Mouse (Mus musculus) kidney, adult 8-10 months (tissue): Measurements from ENCODE around the gene Cish.
"Not testable (repeated sequence)": the region's sequence is repeated elsewhere in the genome, so short reads cannot be mapped to it uniquely, and the experiment has no call there.

ENCODE experiments used
- DNase-seq, 2 experiments: peaks; one replicate each; pipeline ENCODE4 v3.0.0; 2022

Gene Cish

DNA sequence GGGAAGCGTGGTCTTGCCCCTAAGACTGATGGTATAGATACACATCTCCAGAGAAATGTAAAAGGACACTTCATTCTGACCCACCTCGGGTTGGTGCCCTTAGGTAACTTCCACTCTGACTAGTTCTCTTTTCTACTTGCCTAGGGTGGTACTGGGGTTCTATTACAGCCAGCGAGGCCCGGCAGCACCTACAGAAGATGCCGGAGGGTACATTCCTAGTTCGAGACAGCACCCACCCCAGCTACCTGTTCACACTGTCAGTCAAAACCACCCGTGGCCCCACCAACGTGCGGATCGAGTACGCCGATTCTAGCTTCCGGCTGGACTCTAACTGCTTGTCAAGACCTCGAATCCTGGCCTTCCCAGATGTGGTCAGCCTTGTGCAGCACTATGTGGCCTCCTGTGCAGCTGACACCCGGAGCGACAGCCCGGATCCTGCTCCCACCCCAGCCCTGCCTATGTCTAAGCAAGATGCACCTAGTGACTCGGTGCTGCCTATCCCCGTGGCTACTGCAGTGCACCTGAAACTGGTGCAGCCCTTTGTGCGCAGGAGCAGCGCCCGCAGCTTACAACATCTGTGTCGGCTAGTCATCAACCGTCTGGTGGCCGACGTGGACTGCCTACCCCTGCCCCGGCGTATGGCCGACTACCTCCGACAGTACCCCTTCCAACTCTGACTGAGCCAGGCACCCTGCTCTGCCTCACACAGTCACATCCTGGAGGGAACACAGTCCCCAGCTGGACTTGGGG, 4.6 kb downstream of the Cish start:
- DNase-seq, result no peak

DNA sequence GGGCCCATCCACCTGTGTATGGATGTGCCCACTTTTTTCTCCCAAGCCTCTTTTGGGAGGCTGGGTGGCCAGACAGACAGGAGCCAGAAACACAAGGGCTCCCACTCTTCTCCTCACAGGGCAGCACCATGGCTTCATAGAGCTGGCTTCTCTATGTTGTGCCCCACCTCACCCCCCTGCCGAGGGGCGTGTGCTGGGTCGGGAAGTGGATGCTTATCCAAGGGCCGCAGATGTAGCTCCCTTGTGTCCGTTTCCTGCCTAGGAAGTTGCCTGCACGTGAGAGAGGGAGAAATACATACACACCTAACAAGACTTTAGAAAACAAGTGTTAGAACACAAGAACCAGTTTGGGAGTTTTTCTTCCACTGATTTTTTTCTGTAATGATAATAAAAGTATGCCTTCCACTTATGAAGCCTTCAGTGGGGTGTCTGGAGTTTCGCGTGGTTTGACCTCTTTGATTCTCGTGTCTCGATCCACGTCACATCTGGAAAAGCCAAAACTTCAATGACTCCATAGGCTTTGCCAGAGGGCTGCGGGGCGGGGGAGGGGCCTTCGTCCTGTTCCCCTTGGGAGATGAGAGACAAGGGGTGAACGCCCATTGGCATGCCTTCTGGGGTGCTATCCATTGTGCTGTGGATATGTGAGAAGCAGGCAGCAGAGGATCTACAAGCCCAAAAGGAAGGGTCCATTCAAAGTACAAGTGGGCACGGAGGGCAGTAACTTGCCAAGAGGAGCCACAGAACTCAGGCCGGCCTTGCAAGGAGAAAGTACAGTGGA, 5.9 kb downstream of the Cish start:
- DNase-seq, result no peak

DNA sequence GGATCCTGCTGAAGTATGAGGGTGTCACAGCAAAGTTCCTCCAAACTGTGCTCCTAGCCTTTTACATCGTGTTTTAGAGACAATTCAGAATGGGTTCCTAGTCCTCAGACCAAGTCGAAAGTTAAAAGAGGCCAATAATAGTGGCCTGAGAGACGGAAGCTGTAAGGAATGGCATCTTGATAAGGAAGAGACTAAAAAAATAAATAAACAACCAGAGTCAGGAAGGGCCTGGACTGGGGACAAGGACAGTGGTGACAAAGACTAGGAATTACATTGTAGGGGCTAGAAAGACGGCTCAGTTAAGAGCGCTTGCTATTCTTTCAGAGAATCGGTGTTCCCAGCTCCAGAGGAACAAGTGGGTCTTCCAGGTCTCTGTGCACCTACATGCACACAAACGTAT, 6.8 kb downstream of the Cish start:
- no peak for DNase-seq

- DNase-seq, result no peak
Measured at GRCm38 (mm10) chr9:107303121-107303820, 7.4 kb downstream of the Cish start.

- no peak for DNase-seq
Measured at GRCm38 (mm10) chr9:107303900-107304299, 8.1 kb downstream of the Cish start.

- DNase-seq, result no peak
Measured at GRCm38 (mm10) chr9:107304383-107304782, 8.6 kb downstream of the Cish start.

- DNase-seq, result no peak
Measured at GRCm38 (mm10) chr9:107305012-107305411, 9.2 kb downstream of the Cish start.

DNA sequence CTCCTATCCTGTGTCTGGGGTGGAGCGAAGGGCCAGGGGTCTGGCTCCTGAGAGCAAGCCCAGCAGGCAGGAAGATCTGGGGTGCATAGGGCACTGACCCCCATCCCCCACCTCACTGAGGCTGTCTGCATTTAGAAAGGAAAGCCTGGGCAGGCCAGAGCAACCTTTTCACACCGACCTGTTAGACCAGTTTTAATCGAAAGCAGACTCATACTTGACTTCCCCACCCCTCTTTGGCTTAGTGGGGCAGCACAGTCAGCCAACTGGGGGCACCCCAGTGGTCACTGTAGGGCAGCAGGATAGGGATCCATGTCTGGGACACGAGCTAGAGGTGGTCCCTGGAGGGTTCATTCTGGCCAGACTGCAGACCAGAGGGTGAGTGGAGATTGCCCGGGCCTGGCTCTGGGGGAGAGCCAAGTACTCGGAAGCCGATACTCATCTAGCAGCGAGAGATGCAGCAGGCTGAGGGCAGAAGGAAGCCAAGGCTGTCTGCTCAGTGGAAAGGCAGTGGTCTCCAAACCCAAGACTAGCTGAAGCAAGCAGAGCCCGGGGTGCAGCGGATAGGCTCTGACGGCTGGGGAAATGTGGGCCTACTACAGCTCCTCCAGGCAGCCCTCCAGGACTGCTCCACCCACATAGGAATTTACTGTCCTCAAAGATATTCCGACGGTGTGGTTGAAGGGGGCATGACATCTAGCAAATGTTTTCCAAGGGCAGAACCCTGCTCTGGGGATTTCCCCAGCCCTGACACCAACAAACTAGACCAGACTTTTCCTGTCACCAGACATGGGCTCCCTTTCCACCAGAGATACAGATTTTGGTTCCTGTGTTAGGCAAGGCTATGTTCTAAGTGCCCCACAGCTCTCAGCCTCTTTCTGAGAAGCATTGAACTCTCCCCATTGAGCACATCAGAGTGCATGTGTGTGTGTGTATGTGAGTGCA, 10.0 kb downstream of the Cish start:
- peak; percentile 39 to 58 for DNase-seq

DNA sequence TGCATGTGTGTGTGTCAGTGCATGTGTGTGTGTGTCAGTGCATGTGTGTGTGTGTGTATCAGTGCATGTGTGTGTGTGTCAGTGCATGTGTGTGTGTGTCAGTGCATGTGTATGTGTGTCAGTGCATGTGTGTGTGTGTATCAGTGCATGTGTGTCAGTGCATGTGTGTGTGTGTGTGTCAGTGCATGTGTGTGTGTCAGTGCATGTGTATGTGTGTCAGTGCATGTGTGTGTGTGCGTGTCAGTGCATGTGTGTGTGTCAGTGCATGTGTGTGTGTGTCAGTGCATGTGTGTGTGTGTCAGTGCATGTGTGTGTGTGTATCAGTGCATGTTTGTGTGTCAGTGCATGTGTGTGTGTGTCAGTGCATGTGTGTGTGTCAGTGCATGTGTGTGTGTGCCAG, 10.8 kb downstream of the Cish start:
- not testable (repeated sequence) for DNase-seq

GRCm38 (mm10) chr9:107307099-107307872, 11.5 kb downstream of the Cish start:
- DNase-seq, result peak; percentile 55 to 59

GRCm38 (mm10) chr9:107307886-107308285, 12.1 kb downstream of the Cish start:
- DNase-seq, result peak; percentile 94 to 97

- peak; percentile 46 to 50 for DNase-seq
Measured at GRCm38 (mm10) chr9:107308346-107309000, 12.6 kb downstream of the Cish start.

GRCm38 (mm10) chr9:107309171-107309570, 13.3 kb downstream of the Cish start:
- DNase-seq, result no peak

GRCm38 (mm10) chr9:107309600-107309999, 13.8 kb downstream of the Cish start:
- no peak for DNase-seq

DNA sequence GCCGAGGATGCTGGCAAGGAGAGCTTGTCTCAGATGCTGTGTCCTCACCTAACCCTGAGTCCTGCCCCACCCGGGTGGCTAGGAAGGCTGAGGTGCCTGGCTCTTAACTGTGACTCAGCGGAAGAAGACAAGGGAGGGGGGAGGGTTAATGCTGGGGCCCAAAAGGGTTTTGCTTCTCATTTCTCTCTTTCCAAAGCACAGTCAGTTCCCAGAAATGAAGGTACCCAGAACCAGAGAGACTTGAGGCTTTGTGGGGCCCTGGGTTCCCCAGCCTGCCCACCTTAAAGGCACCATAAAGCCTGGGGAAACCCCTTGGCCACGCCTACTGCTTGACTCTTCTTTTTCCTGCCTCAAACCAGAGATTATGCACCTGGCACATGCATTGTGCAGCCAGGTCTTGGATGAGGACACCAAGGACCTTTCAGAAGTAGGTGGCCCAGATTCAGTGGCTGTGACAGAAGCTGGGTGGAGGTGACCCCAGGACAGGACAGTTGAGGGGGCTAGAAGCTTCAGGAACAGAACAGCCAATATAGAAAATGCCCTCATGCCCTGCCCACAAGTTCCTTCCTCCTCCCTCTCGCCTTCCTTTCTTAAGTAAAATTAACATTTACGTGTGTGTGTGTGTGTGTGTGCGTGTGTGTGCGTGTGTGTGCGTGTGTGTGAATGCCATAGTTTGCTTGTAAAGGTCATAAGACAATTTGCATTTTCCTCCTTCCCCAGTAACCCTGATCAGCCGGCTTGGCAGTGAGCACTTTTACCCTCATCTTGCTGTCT, 17.2 kb downstream of the Cish start:
- DNase-seq, result no peak

- DNase-seq, result no peak
Measured at GRCm38 (mm10) chr9:107313926-107314325, 18.1 kb downstream of the Cish start.

DNA sequence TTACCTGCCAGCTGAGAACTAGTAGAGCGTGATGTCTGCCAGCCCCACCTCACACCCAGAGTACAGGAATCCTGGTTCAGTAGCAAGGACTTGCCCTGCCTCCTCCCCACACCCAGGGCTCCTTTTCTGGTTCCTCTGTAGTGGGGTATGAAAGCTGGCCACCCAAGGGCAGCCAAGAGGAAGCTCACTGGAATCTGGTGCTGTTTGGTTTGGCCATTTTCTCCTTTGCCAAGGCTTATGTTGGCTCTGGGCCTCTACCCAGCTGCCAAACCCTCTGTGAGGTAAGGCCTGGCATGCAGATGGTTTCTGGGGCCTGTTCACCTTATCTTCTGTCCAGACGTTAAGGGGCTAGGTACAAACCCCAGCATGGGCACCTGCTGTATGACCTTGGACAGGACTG, 20.0 kb downstream of the Cish start:
- DNase-seq, result peak; percentile 56 to 82

DNA sequence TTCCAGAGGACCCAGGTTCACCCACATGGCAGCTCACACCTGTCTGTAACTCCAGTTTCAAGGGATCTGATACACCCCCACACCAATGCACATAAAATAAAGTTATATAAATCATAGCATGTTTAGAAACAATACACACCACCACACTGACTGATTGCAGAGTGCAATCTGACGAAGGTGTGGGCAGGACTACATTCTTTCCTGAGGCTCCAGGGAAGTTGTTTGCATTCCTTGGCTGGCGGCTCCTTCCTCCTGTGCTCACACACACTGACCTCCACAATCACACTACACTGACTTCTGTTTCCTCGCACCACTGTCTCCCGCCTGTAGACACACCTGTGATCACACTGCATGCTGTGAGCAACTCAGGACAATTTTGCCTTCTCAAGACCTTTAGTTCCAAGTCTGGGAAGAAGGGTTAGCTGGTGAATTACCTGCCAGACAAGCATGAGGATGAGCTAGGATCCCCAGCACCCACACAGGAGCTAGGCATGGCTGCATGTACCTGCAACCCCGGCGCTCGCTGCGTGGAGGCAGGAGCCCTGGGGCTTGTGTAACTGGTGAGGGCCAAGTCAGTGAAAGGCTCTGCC, 26.7 kb downstream of the Cish start:
- DNase-seq, result no peak

DNA sequence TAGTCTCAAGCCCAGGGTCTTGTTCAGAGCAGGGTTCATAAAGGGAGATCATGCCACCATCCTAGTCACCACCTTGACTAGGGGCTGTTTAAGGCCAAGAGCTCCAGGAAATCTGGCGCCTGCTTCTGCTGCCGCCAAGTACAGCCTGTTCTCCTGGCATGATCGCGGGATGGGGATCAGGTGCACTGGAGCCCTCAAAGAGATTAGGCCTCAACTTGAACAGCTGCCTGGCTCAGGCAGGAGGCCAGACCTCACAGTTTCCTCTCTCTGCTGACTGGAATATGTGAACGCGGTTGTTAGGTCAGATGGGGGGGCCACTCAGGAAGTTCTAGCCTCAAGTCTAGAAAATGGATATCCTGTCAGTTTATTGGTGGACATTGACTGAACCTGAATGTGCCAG, 27.7 kb downstream of the Cish start:
- DNase-seq, result peak in 1 of 2 experiments; percentile 74
